Comparison of ENCODE assay signal across 20 mouse cellular contexts in the genomic region with DNA sequence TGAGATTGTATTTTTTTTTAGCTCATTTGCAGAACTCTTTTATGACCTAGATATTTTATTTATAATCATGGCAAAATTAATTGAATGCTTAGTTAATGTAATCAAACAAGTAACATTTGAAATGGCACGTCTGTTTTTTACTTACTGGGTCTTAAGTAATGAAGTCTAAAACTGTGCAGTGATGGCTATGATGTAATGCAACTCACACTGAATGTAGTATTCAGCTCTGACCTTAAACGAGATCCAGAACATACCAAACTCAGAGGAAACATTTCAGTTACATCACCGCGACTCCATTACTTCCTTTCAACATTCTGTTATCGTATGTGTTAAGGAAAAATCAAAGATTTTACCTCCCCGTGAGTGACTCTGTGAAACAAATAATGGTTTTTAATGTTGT.
DNase-seq lines count a peak whose midpoint lies in the region; ATAC-seq and TF ChIP-seq lines count a peak whose summit lies in the region.
"Had no signal": no experiment of that assay in that cellular context is flagged by ENCODE, and none has a peak within 500 bp of the region (broad histone marks: within the 10 kb centered on the region; RNA-seq: fewer than 3 reads in every experiment).

No protein-coding gene starts in this region.

- H3K27ac ChIP-seq in lung, embryonic 15.5 days = peak overlapping the region; percentile 13
- no peak overlapping the region for H3K27ac ChIP-seq in lung, postnatal 0 days (ENCODE audit: low read length)
- H3K27ac ChIP-seq in kidney, embryonic 16.5 days (ENCODE audit: low read length) = no peak overlapping the region
- H3K27ac ChIP-seq: embryonic facial prominence, embryonic 10.5 days; embryonic facial prominence, embryonic 12.5 days; forebrain, embryonic 13.5 days; forebrain, embryonic 15.5 days had no signal

- no peaks in the 10 kb centered on the region for H3K9me3 ChIP-seq in lung, embryonic 15.5 days
- no peaks in the 10 kb centered on the region for H3K9me3 ChIP-seq in lung, postnatal 0 days (ENCODE audit: low read length)
- H3K9me3 ChIP-seq in kidney, embryonic 16.5 days (ENCODE audit: low read length) = no peaks in the 10 kb centered on the region
- H3K9me3 ChIP-seq: embryonic facial prominence, embryonic 10.5 days; embryonic facial prominence, embryonic 12.5 days; forebrain, embryonic 13.5 days; forebrain, embryonic 15.5 days had no signal

- no peak for DNase-seq in lung, postnatal 10 days
- DNase-seq in lung, postnatal 0 days (ENCODE audit: low spot score) = peak; percentile 79
- no peak for DNase-seq in lung, adult 2 months
- DNase-seq: adrenal gland, adult 8-10 months; adrenal gland, postnatal 14 days; adrenal gland, postnatal 36 days; cerebellum, adult 11-12 months; cerebellum, adult 2 months; cerebellum, adult 9-10 months; cerebellum, postnatal 10 days; cerebellum, postnatal 25 days; forebrain, postnatal 0 days had no signal

- no peaks in the 10 kb centered on the region for H3K36me3 ChIP-seq in lung, embryonic 15.5 days
- H3K36me3 ChIP-seq in lung, postnatal 0 days (ENCODE audit: insufficient read depth, low read length) = no peaks in the 10 kb centered on the region
- no peaks in the 10 kb centered on the region for H3K36me3 ChIP-seq in kidney, embryonic 16.5 days (ENCODE audit: insufficient read depth, low read length)
- H3K36me3 ChIP-seq: embryonic facial prominence, embryonic 10.5 days; embryonic facial prominence, embryonic 12.5 days; forebrain, embryonic 15.5 days had no signal

- no peak overlapping the region for H3K4me2 ChIP-seq in lung, embryonic 15.5 days
- no peak overlapping the region for H3K4me2 ChIP-seq in lung, postnatal 0 days (replicated peaks; ENCODE audit: low read depth, low read length)
- no peak overlapping the region for H3K4me2 ChIP-seq in kidney, embryonic 16.5 days (replicated peaks; ENCODE audit: low read depth, low read length)
- H3K4me2 ChIP-seq: embryonic facial prominence, embryonic 12.5 days; forebrain, embryonic 13.5 days; forebrain, embryonic 15.5 days had no signal

- ATAC-seq in lung, embryonic 15.5 days (ENCODE audit: borderline replicate concordance, extremely low read depth, low FRiP score, low TSS enrichment) = peak; percentile 70; the same call in 1 of the 2 replicates
- ATAC-seq in lung, postnatal 0 days = peak; percentile 80
- ATAC-seq in kidney, embryonic 16.5 days (ENCODE audit: low FRiP score, low TSS enrichment) = no peak
- ATAC-seq: activated CD4-positive, CD25-positive, alpha-beta regulatory T cell, adult 4 months; forebrain, embryonic 13.5 days; forebrain, embryonic 15.5 days; forebrain, postnatal 0 days; Patski had no signal

- no peak for TF ChIP-seq CTCF in lung, postnatal 0 days (IDR thresholded peaks at IDR 0.05)
- TF ChIP-seq CTCF in lung, adult 2 months (IDR thresholded peaks at IDR 0.05; ENCODE audit: insufficient read depth, low read length) = no peak

- peak; percentile 24; the same call in 1 of the 2 replicates for TF ChIP-seq EP300 in lung, postnatal 0 days (IDR thresholded peaks at IDR 0.05)

- no peak for TF ChIP-seq POLR2A in lung, adult 2 months (IDR thresholded peaks at IDR 0.05; ENCODE audit: borderline replicate concordance, extremely low read depth, low read depth, low read length)

- H3K4me1 ChIP-seq in lung, embryonic 15.5 days = no peaks in the 10 kb centered on the region
- no peaks in the 10 kb centered on the region for H3K4me1 ChIP-seq in lung, postnatal 0 days (ENCODE audit: insufficient read depth, low read depth, low read length)
- H3K4me1 ChIP-seq in lung, adult 2 months (ENCODE audit: control insufficient read depth, insufficient read depth, low read length) = no peaks in the 10 kb centered on the region
- no peaks in the 10 kb centered on the region for H3K4me1 ChIP-seq in kidney, embryonic 16.5 days (ENCODE audit: insufficient read depth, low read length)
- H3K4me1 ChIP-seq: embryonic facial prominence, embryonic 10.5 days; embryonic facial prominence, embryonic 12.5 days had no signal

- H3K27me3 ChIP-seq in lung, embryonic 15.5 days = no peaks in the 10 kb centered on the region
- no peaks in the 10 kb centered on the region for H3K27me3 ChIP-seq in lung, postnatal 0 days (replicated peaks; ENCODE audit: insufficient read depth, low read length)
- no peaks in the 10 kb centered on the region for H3K27me3 ChIP-seq in kidney, embryonic 16.5 days (ENCODE audit: insufficient read depth, low read length)
- H3K27me3 ChIP-seq: embryonic facial prominence, embryonic 12.5 days; forebrain, embryonic 13.5 days; forebrain, embryonic 15.5 days; Patski had no signal

- H3K4me3 ChIP-seq in lung, embryonic 15.5 days = no peak overlapping the region
- H3K4me3 ChIP-seq in lung, postnatal 0 days (ENCODE audit: low read depth, low read length) = no peak overlapping the region
- no peak overlapping the region for H3K4me3 ChIP-seq in lung, adult 2 months (replicated peaks; ENCODE audit: extremely low read depth, low read depth, low read length)
- H3K4me3 ChIP-seq in kidney, embryonic 16.5 days (ENCODE audit: low read length) = no peak overlapping the region
- H3K4me3 ChIP-seq: embryonic facial prominence, embryonic 10.5 days; embryonic facial prominence, embryonic 12.5 days; forebrain, embryonic 13.5 days; forebrain, embryonic 15.5 days had no signal

- H3K9ac ChIP-seq in lung, embryonic 15.5 days = no peak overlapping the region
- no peak overlapping the region for H3K9ac ChIP-seq in lung, postnatal 0 days (replicated peaks; ENCODE audit: low read depth)
- H3K9ac ChIP-seq in kidney, embryonic 16.5 days (replicated peaks; ENCODE audit: low read length) = no peak overlapping the region
- H3K9ac ChIP-seq: embryonic facial prominence, embryonic 12.5 days; forebrain, embryonic 13.5 days; forebrain, embryonic 15.5 days; forebrain, postnatal 0 days had no signal

- WGBS in lung, embryonic 15.5 days = 46% methylated on average over 6 of the region's 6 CpGs
- 56% methylated on average over 6 of the region's 6 CpGs for WGBS in lung, postnatal 0 days
- WGBS in lung, adult 2 months = 73% methylated on average over 6 of the region's 6 CpGs
- WGBS in kidney, embryonic 16.5 days = 80% methylated on average over 6 of the region's 6 CpGs
